Mouse (Mus musculus): Measurements from ENCODE around the gene Klc2.

DNA sequence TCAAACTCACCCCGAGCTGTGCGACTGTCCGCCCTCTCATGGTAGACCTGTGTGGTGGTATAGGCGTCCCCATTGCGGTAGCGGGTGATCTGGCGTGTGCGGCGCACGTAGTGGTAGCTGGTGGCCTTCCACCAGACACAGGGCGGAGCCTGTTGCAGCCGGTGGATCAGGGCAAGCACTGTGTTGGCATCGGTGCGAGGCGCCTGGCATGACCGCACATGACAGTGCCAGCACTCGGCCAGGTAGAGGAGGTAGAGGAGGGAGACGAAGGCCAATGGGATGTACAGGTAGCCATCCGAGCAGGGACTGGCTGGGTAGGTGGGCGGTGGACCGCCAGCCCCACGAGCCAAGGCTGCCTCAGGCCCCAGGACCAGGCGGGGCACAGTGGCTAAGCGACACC is 35.8 kb downstream of the Klc2 start:
- TF ChIP-seq CTCF (IDR thresholded peaks at IDR 0.05; ENCODE audit: extremely low read depth, insufficient read depth, low read length) (no peak), POLR2A (IDR thresholded peaks at IDR 0.05; ENCODE audit: extremely low read depth, insufficient read depth, low read length) (no peak)

Data from cortical plate, adult 2 months (tissue).